Mouse (Mus musculus): ENCODE measurements at regions not wholly inside any gene's neighbourhood (a gene's known extent, or its start where the extent isn't known, plus 50 kb on each side); places are given as distances from the start of the nearest gene placed in this dataset.
"Not testable (repeated sequence)": the region's sequence is repeated elsewhere in the genome, so short reads cannot be mapped to it uniquely, and the experiment has no call there.

- DNase-seq (ENCODE audit: low read depth, low spot score), result no peak
These were observed 841.7 kb upstream of the G6pd2 start for GRCm38 (mm10) chr5:60966939-60967338.

- DNase-seq (ENCODE audit: low read depth, low spot score), result peak; percentile 0
These were observed 839.1 kb upstream of the G6pd2 start for GRCm38 (mm10) chr5:60969470-60969869.

GRCm38 (mm10) chr5:60978693-60979092, 829.9 kb upstream of the G6pd2 start:
- no peak for DNase-seq (ENCODE audit: low read depth, low spot score)

- no peak for DNase-seq (ENCODE audit: low read depth, low spot score)
These were observed 820.3 kb upstream of the G6pd2 start for GRCm38 (mm10) chr5:60988313-60988712.

GRCm38 (mm10) chr5:60989330-60989729, 819.3 kb upstream of the G6pd2 start:
- DNase-seq (ENCODE audit: low read depth, low spot score), result not testable (repeated sequence)

GRCm38 (mm10) chr5:60994761-60995523, 813.7 kb upstream of the G6pd2 start:
- DNase-seq (ENCODE audit: low read depth, low spot score), result no peak

- DNase-seq (ENCODE audit: low read depth, low spot score), result peak; percentile 4
These were observed 773.0 kb upstream of the G6pd2 start for GRCm38 (mm10) chr5:61035539-61036089.
